Mouse (Mus musculus) bone marrow, adult 2 months (tissue): ENCODE measurements at regions not wholly inside any gene's neighbourhood (a gene's known extent, or its start where the extent isn't known, plus 50 kb on each side); places are given as distances from the start of the nearest gene placed in this dataset.

ENCODE experiments used
- CTCF ChIP-seq: fragments of 200-500 bp; IDR thresholded peaks from 2 replicates; pipeline ENCODE4 v1.5.1; 2011; ENCODE audit warnings: low read length, control low read depth; ENCODE audit not compliant: control insufficient read depth, insufficient read depth
- POLR2A ChIP-seq: fragments of 200-500 bp; IDR thresholded peaks from 2 replicates; pipeline ENCODE4 v1.6.1; 2011; ENCODE audit warnings: low read depth, mild to moderate bottlenecking, control low read depth, low read length, borderline replicate concordance; ENCODE audit not compliant: control insufficient read depth

DNA sequence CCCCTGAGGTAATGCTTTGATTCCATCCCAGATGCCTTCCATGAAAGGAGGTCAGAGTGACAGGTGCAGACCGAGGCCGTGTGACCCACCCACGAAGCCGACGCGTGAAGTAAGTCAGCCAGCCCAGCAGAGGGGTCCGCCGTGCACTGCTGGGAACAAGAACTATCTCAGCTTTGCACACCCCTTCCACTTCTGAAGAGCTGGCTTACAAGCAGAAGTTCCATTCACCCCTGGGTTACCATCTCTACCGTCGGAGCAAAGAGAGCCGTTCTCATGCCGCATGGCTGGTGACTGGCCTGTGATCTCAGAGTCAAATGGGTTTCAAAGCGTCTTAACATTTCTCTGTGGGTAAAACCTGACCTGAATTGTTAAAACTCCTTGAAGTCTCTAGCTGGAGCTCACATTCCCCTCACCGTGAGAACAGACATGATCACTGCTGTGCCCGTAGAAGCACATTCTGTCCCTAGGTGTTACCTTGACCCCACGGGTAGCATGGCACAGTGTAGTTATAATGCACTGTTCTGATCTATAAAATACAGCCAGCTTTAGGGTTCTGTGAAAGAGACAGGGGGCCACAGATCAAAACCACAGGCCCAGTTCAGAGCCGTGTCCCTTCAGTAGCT is 364.1 kb upstream of the 3110018I06Rik start:
- TF ChIP-seq CTCF (no peak), POLR2A (no peak)
